Mouse (Mus musculus): ENCODE measurements around the gene Pip5k1c. TPM values are rescaled to one million over a fixed set of nuclear protein-coding genes. Genes with fewer than 3 reads are reported as not detected.

Pip5k1c gene
- polyA plus RNA-seq, 1 experiment from 2014 or later = 47.0 TPM

DNA sequence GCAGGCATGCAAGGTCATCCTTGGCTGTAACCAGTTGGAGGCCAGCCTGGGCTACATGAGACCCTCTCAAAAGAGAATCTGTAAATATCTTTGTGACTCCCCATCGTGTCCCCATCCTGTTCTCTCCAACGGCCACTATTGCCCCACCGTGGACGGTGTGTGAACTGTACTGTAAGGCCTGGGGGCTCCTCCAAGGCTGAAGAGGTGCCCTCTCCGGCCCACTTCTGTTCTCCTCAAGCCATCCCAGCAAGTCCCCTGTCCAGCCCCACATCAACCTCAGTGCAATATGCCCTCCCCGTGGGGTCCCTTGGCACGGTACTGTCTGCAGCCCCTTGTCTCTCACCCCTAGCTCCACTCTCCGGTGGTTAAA is 26.6 kb downstream of the Pip5k1c start:
- H3K9ac ChIP-seq = peak overlapping the region; percentile 39
- H3K9me3 ChIP-seq = no peaks in the 10 kb centered on the region
- no peaks in the 10 kb centered on the region for H3K27me3 ChIP-seq
- peak overlapping the region; percentile 89 for H3K27ac ChIP-seq
- H3K4me1 ChIP-seq = peaks cover 52% of the 10 kb centered on the region
- peak overlapping the region; percentile 64 for H3K4me2 ChIP-seq
- ATAC-seq (ENCODE audit: borderline replicate concordance, extremely low read depth, low FRiP score, low TSS enrichment) = no peak
- peak overlapping the region; percentile 94 for H3K4me3 ChIP-seq
- H3K36me3 ChIP-seq = peaks cover 46% of the 10 kb centered on the region
- 24% methylated on average over 8 of the region's 8 CpGs for WGBS

- no peak; the same call in 1 of the 2 replicates for ATAC-seq (ENCODE audit: borderline replicate concordance, extremely low read depth, low FRiP score, low TSS enrichment)
- Histone ChIP-seq H3K36me3 (peaks cover 47% of the 10 kb centered on the region), H3K4me1 (peaks cover 52% of the 10 kb centered on the region)
Observed at GRCm38 (mm10) chr10:81319741-81320549, 27.2 kb downstream of the Pip5k1c start.

GRCm38 (mm10) chr10:81320550-81321347 is 28.0 kb downstream of the Pip5k1c start, which contains the start of gene Cactin:
Gene Cactin, plus strand, starts transcription at chr10:81321103.
- peak within 1 kb of the TSS; percentile 88 for H3K9ac ChIP-seq
- under 1% methylated on average over 68 of the region's 68 CpGs for WGBS
- peak within 1 kb of the TSS; percentile 89 for H3K27ac ChIP-seq
- H3K4me1 ChIP-seq = peaks cover 52% of the 10 kb centered on the region
- H3K36me3 ChIP-seq = peaks cover 47% of the 10 kb centered on the region
- H3K27me3 ChIP-seq = no peaks in the 10 kb centered on the region
- peak within 1 kb of the TSS; percentile 94 for H3K4me3 ChIP-seq
- ATAC-seq (ENCODE audit: borderline replicate concordance, extremely low read depth, low FRiP score, low TSS enrichment) = peak; percentile 93
- no peaks in the 10 kb centered on the region for H3K9me3 ChIP-seq
- peak within 1 kb of the TSS; percentile 76 for H3K4me2 ChIP-seq

More at GRCm38 (mm10) chr10:81319741-81320549, 27.2 kb downstream of the Pip5k1c start:
- peak overlapping the region; percentile 94 for H3K4me3 ChIP-seq
- whole genome bisulfite sequencing = 1% methylated on average over 38 of the region's 38 CpGs
- H3K4me2 ChIP-seq = peak overlapping the region; percentile 64
- H3K27me3 ChIP-seq = no peaks in the 10 kb centered on the region
- H3K9me3 ChIP-seq = no peaks in the 10 kb centered on the region
- H3K9ac ChIP-seq = peak overlapping the region; percentile 39
- H3K27ac ChIP-seq = peak overlapping the region; percentile 89

- Histone ChIP-seq H3K9me3 (no peaks in the 10 kb centered on the region), H3K4me2 (peak overlapping the region; percentile 76), H3K27me3 (no peaks in the 10 kb centered on the region), H3K4me1 (peaks cover 48% of the 10 kb centered on the region), H3K4me3 (peak overlapping the region; percentile 94), H3K27ac (peak overlapping the region; percentile 88), H3K36me3 (peaks cover 49% of the 10 kb centered on the region), H3K9ac (peak overlapping the region; percentile 88)
- WGBS = 2% methylated on average over 20 of the region's 20 CpGs
- no peak for ATAC-seq (ENCODE audit: borderline replicate concordance, extremely low read depth, low FRiP score, low TSS enrichment)
Observed at GRCm38 (mm10) chr10:81321436-81321835, 28.7 kb downstream of the Pip5k1c start.

DNA sequence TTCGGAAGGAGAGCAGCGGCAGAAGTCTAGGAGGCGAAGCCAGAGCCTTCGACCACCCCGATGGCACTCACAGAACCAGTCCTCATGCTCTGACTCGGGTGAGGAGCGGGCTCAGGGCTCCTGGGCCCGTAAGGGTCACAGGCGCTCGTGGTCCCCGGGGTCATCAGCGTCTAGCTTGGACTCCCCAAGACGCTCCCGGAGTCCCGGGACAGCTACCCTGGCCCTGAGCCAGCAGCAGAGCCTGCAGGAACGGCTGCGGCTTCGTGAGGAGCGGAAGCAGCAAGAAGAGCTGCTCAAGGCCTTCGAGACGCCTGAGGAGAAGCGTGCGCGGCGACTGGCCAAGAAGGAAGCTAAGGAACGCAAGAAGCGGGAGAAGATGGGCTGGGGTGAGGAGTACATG is 29.7 kb downstream of the Pip5k1c start:
- Histone ChIP-seq H3K4me1 (peaks cover 38% of the 10 kb centered on the region), H3K4me2 (peak overlapping the region; percentile 76), H3K9ac (peak overlapping the region; percentile 88; the same call in 1 of the 2 replicates), H3K27me3 (no peaks in the 10 kb centered on the region), H3K9me3 (no peaks in the 10 kb centered on the region), H3K4me3 (no peak overlapping the region; the same call in 1 of the 2 replicates), H3K27ac (no peak overlapping the region), H3K36me3 (peaks cover 59% of the 10 kb centered on the region)
- no peak for ATAC-seq (ENCODE audit: borderline replicate concordance, extremely low read depth, low FRiP score, low TSS enrichment)
- 87% methylated on average over 27 of the region's 27 CpGs for WGBS

DNA sequence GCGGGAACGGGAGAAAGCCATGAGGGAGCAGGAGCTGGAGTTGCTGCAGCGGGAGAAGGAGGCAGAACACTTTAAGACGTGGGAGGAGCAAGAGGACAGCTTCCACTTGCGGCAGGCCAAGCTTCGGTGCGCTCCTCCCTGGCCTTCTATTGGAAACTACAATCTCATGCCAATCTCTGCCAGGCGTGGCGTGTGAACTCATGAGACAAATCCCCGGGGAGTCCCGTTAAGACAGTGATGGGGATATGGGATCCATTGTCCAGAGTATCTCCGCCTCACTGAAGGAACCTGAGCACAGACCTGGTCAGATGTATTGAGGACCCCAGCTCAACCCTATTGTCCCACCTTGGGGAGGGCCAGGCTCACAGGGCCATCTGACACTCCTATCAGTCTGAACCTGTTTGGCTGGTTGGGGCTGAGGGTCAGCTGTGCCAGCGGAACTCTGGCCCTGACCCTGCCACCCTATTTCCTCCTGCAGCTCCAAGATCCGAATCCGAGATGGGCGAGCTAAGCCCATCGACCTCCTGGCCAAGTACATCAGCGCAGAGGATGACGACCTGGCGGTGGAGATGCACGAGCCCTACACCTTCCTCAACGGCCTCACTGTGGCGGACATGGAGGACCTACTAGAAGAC is 30.5 kb downstream of the Pip5k1c start:
- Histone ChIP-seq H3K9me3 (no peaks in the 10 kb centered on the region), H3K4me2 (no peak overlapping the region), H3K27me3 (no peaks in the 10 kb centered on the region), H3K36me3 (peaks cover 56% of the 10 kb centered on the region), H3K4me3 (no peak overlapping the region), H3K9ac (no peak overlapping the region), H3K4me1 (peaks cover 38% of the 10 kb centered on the region), H3K27ac (no peak overlapping the region)
- no peak for ATAC-seq (ENCODE audit: borderline replicate concordance, extremely low read depth, low FRiP score, low TSS enrichment)
- 92% methylated on average over 23 of the region's 23 CpGs for WGBS

DNA sequence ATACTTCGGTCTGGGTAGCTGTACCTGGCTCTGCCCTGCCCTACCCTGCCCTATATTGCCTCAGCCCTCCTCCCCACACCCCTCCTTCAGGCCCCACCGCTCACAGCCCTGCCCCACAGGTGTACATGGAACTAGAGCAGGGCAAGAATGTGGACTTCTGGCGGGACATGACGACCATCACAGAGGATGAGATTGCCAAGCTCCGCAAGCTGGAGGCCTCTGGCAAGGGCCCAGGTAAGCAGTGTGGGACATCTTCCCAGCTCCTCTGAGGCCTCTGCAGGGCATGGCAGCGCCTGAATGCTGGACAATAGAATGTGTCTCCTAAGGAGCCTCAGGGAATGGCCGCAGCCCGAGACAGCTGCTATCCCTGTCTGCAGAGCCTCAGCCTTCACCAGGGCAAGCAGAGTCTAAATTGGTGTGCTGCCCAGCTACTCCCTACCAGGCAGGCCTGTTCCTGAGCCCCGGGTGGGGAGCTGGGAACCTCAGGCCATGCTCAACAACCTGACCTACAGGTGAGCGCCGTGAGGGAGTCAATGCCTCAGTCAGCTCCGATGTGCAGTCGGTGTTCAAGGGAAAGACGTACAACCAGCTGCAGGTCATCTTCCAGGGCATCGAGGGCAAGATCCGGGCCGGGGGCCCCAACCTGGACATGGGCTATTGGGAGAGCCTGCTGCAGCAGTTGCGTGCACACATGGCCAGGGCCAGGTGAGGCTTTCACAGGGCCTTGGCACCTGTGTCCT is 31.2 kb downstream of the Pip5k1c start:
- ATAC-seq (ENCODE audit: borderline replicate concordance, extremely low read depth, low FRiP score, low TSS enrichment) = no peak
- H3K27ac ChIP-seq = no peak overlapping the region
- no peaks in the 10 kb centered on the region for H3K27me3 ChIP-seq
- WGBS = 90% methylated on average over 18 of the region's 18 CpGs
- no peaks in the 10 kb centered on the region for H3K9me3 ChIP-seq
- H3K4me3 ChIP-seq = no peak overlapping the region
- H3K36me3 ChIP-seq = peaks cover 56% of the 10 kb centered on the region
- H3K4me1 ChIP-seq = peaks cover 38% of the 10 kb centered on the region
- H3K9ac ChIP-seq = no peak overlapping the region
- no peak overlapping the region for H3K4me2 ChIP-seq

DNA sequence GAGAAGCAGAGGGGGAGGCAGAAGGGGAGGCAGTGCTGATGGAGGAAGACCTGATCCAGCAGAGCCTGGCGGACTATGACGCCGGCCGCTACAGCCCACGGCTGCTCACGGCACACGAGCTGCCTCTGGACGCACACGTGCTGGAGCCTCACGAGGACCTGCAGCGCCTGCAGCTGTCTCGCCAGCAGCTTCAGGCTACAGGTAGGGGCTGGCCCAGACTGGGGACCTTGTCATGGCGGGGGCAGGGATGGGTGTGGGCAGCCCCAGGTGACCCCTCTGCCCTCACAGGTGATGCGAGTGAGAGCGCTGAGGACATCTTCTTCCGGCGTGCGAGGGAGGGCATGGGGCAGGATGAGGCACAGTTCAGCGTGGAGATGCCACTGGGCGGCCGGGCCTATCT is 32.4 kb downstream of the Pip5k1c start:
- no peak overlapping the region for H3K4me2 ChIP-seq
- no peak overlapping the region for H3K27ac ChIP-seq
- no peak overlapping the region for H3K9ac ChIP-seq
- no peaks in the 10 kb centered on the region for H3K9me3 ChIP-seq
- no peak for ATAC-seq (ENCODE audit: borderline replicate concordance, extremely low read depth, low FRiP score, low TSS enrichment)
- peaks cover 39% of the 10 kb centered on the region for H3K4me1 ChIP-seq
- no peak overlapping the region for H3K4me3 ChIP-seq
- no peaks in the 10 kb centered on the region for H3K27me3 ChIP-seq
- peaks cover 56% of the 10 kb centered on the region for H3K36me3 ChIP-seq
- WGBS = 93% methylated on average over 21 of the region's 21 CpGs

- H3K4me3 ChIP-seq = no peak overlapping the region
- no peak overlapping the region for H3K27ac ChIP-seq
- H3K27me3 ChIP-seq = no peaks in the 10 kb centered on the region
- H3K9ac ChIP-seq = no peak overlapping the region
- H3K4me2 ChIP-seq = no peak overlapping the region
- WGBS = 86% methylated on average over 18 of the region's 18 CpGs
- no peaks in the 10 kb centered on the region for H3K9me3 ChIP-seq
- H3K4me1 ChIP-seq = peaks cover 45% of the 10 kb centered on the region
- peaks cover 56% of the 10 kb centered on the region for H3K36me3 ChIP-seq
- no peak for ATAC-seq (ENCODE audit: borderline replicate concordance, extremely low read depth, low FRiP score, low TSS enrichment)
Observed at GRCm38 (mm10) chr10:81325781-81326180, 33.0 kb downstream of the Pip5k1c start.

DNA sequence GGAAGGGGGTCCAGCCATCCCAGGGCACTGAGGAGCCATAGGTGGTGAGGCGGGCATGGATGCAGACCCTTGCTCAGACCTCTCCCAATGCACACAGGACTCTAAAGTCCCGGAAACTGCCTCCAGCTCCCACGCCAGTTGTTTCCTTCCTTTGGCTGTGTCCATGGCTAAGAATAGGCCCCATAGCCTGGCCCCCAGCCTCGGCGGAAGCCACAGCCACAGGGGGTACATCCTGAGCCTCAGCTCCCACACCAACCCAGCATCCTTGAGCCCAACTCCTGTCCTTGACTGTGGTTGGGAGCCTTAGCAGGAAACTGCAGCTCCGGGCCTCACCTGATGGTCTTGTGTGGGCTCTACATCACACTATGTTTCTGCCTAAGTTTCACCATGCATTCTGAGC is 34.1 kb downstream of the Pip5k1c start:
- peak overlapping the region; percentile 93 for H3K27ac ChIP-seq
- no peaks in the 10 kb centered on the region for H3K27me3 ChIP-seq
- peaks cover 56% of the 10 kb centered on the region for H3K36me3 ChIP-seq
- peaks cover 49% of the 10 kb centered on the region for H3K4me1 ChIP-seq
- no peak overlapping the region for H3K9ac ChIP-seq
- ATAC-seq (ENCODE audit: borderline replicate concordance, extremely low read depth, low FRiP score, low TSS enrichment) = no peak
- H3K9me3 ChIP-seq = no peaks in the 10 kb centered on the region
- 69% methylated on average over 6 of the region's 6 CpGs for WGBS
- 0 out of 2 replicates have a peak overlapping the region, but pooled peaks have one; percentile 7 for H3K4me2 ChIP-seq
- no peak overlapping the region for H3K4me3 ChIP-seq

DNA sequence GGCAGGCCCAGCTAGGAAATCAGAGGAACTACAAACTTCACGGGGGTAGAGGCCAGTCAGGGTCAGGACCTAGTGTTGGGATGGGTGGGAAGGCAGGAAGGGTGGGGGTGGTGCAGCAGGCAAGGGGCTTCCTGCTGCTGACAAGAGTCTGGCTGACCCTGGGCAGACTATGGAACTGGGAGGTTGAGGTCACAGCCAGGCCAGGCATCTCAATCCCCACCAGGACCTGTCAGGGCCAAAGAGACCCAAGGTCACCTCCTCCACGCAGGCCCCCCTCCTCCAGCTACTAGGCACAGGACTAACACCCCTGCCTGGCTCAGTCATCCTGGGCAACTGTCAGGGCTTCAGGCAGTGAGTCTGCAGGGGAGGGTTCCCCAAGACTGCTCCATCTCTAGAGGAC is 35.2 kb downstream of the Pip5k1c start:
- Histone ChIP-seq H3K27ac (peak overlapping the region; percentile 93), H3K4me3 (no peak overlapping the region), H3K9ac (no peak overlapping the region), H3K4me1 (peaks cover 49% of the 10 kb centered on the region), H3K4me2 (peak overlapping the region; percentile 53; the same call in 1 of the 2 replicates), H3K36me3 (peaks cover 49% of the 10 kb centered on the region), H3K27me3 (peaks cover 8% of the 10 kb centered on the region; the same call in 1 of the 2 replicates), H3K9me3 (no peaks in the 10 kb centered on the region)
- 29% methylated on average over 2 of the region's 2 CpGs for WGBS
- ATAC-seq (ENCODE audit: borderline replicate concordance, extremely low read depth, low FRiP score, low TSS enrichment) = 0 out of 2 replicates have a peak, but pooled peaks have one; percentile 3
